Mouse (Mus musculus): Measurements from ENCODE around the gene Zfhx3. TPM values are rescaled to one million over a fixed set of nuclear protein-coding genes. Genes with fewer than 3 reads are reported as not detected.

Zfhx3 gene
- total and polyA plus RNA-seq, 2 experiments from 2014 or later, result 14.9 to 15.3 TPM

GRCm38 (mm10) chr8:108990537-108990936, 1048.1 kb downstream of the Zfhx3 start:
- 82% methylated on average over 6 of the region's 6 CpGs for WGBS

GRCm38 (mm10) chr8:108991395-108991794, 1049.0 kb downstream of the Zfhx3 start:
- TF ChIP-seq CTCF (IDR thresholded peaks at IDR 0.05; ENCODE audit: low read depth), result no peak
- ATAC-seq (no peak), DNase-seq (ENCODE audit: low spot score) (no peak)
- no peak overlapping the region for H3K27ac ChIP-seq
- H3K9ac ChIP-seq (replicated peaks; ENCODE audit: low read length), result no peak overlapping the region
- no peaks in the 10 kb centered on the region for H3K36me3 ChIP-seq (ENCODE audit: insufficient read depth, low read length)
- H3K4me2 ChIP-seq (ENCODE audit: low read depth, low read length), result no peak overlapping the region
- H3K27me3 ChIP-seq (ENCODE audit: insufficient read depth, low read length), result no peaks in the 10 kb centered on the region
- 96% methylated on average over 5 of the region's 5 CpGs for WGBS
- H3K9me3 ChIP-seq (ENCODE audit: low read length), result no peaks in the 10 kb centered on the region
- no peak overlapping the region for H3K4me3 ChIP-seq (ENCODE audit: low read length)
- no peaks in the 10 kb centered on the region for H3K4me1 ChIP-seq (ENCODE audit: insufficient read depth, low read length)

More at GRCm38 (mm10) chr8:108990537-108990936, 1048.1 kb downstream of the Zfhx3 start:
- Histone ChIP-seq H3K4me1 (ENCODE audit: insufficient read depth, low read length) (no peaks in the 10 kb centered on the region), H3K4me3 (ENCODE audit: low read length) (no peak overlapping the region), H3K36me3 (ENCODE audit: insufficient read depth, low read length) (no peaks in the 10 kb centered on the region), H3K4me2 (ENCODE audit: low read depth, low read length) (no peak overlapping the region), H3K9ac (replicated peaks; ENCODE audit: low read length) (no peak overlapping the region), H3K9me3 (ENCODE audit: low read length) (no peaks in the 10 kb centered on the region), H3K27me3 (ENCODE audit: insufficient read depth, low read length) (no peaks in the 10 kb centered on the region), H3K27ac (no peak overlapping the region)
- no peak for TF ChIP-seq CTCF (IDR thresholded peaks at IDR 0.05; ENCODE audit: low read depth)
- no peak for DNase-seq (ENCODE audit: low spot score)
- ATAC-seq, result no peak

- no peaks in the 10 kb centered on the region for H3K27me3 ChIP-seq (ENCODE audit: insufficient read depth, low read length)
- ATAC-seq, result no peak
- H3K4me3 ChIP-seq (ENCODE audit: low read length), result no peak overlapping the region
- no peak overlapping the region for H3K9ac ChIP-seq (replicated peaks; ENCODE audit: low read length)
- no peaks in the 10 kb centered on the region for H3K36me3 ChIP-seq (ENCODE audit: insufficient read depth, low read length)
- no peak for DNase-seq (ENCODE audit: low spot score)
- H3K4me2 ChIP-seq (ENCODE audit: low read depth, low read length), result no peak overlapping the region
- H3K27ac ChIP-seq, result no peak overlapping the region
- H3K4me1 ChIP-seq (ENCODE audit: insufficient read depth, low read length), result no peaks in the 10 kb centered on the region
- WGBS, result 72% methylated on average over 2 of the region's 2 CpGs
- no peak for TF ChIP-seq CTCF (IDR thresholded peaks at IDR 0.05; ENCODE audit: low read depth)
- no peaks in the 10 kb centered on the region for H3K9me3 ChIP-seq (ENCODE audit: low read length)
These were observed 1051.3 kb downstream of the Zfhx3 start for GRCm38 (mm10) chr8:108993718-108994117.

GRCm38 (mm10) chr8:108994187-108994586, 1051.7 kb downstream of the Zfhx3 start:
- Histone ChIP-seq H3K27me3 (ENCODE audit: insufficient read depth, low read length) (no peaks in the 10 kb centered on the region), H3K4me1 (ENCODE audit: insufficient read depth, low read length) (no peaks in the 10 kb centered on the region), H3K27ac (no peak overlapping the region), H3K4me2 (ENCODE audit: low read depth, low read length) (no peak overlapping the region), H3K4me3 (ENCODE audit: low read length) (no peak overlapping the region), H3K9me3 (ENCODE audit: low read length) (no peaks in the 10 kb centered on the region), H3K36me3 (ENCODE audit: insufficient read depth, low read length) (no peaks in the 10 kb centered on the region), H3K9ac (replicated peaks; ENCODE audit: low read length) (no peak overlapping the region)
- DNase-seq (ENCODE audit: low spot score), result no peak
- ATAC-seq, result no peak
- no peak for TF ChIP-seq CTCF (IDR thresholded peaks at IDR 0.05; ENCODE audit: low read depth)
- WGBS, result 71% methylated on average over 2 of the region's 2 CpGs

GRCm38 (mm10) chr8:108994880-108995279, 1052.4 kb downstream of the Zfhx3 start:
- TF ChIP-seq CTCF (IDR thresholded peaks at IDR 0.05; ENCODE audit: low read depth), result no peak
- Histone ChIP-seq H3K4me1 (ENCODE audit: insufficient read depth, low read length) (no peaks in the 10 kb centered on the region), H3K9me3 (ENCODE audit: low read length) (no peaks in the 10 kb centered on the region), H3K36me3 (ENCODE audit: insufficient read depth, low read length) (no peaks in the 10 kb centered on the region), H3K27me3 (ENCODE audit: insufficient read depth, low read length) (no peaks in the 10 kb centered on the region), H3K9ac (replicated peaks; ENCODE audit: low read length) (no peak overlapping the region), H3K4me3 (ENCODE audit: low read length) (no peak overlapping the region), H3K27ac (no peak overlapping the region), H3K4me2 (ENCODE audit: low read depth, low read length) (no peak overlapping the region)
- WGBS, result 92% methylated on average over 5 of the region's 5 CpGs
- ATAC-seq (no peak), DNase-seq (ENCODE audit: low spot score) (no peak)

GRCm38 (mm10) chr8:108997334-108997733, 1054.9 kb downstream of the Zfhx3 start:
- ATAC-seq (no peak), DNase-seq (ENCODE audit: low spot score) (peak; percentile 18)
- no peak overlapping the region for H3K9ac ChIP-seq (replicated peaks; ENCODE audit: low read length)
- H3K9me3 ChIP-seq (ENCODE audit: low read length), result no peaks in the 10 kb centered on the region
- WGBS, result 58% methylated on average over 3 of the region's 3 CpGs
- H3K36me3 ChIP-seq (ENCODE audit: insufficient read depth, low read length), result no peaks in the 10 kb centered on the region
- no peaks in the 10 kb centered on the region for H3K4me1 ChIP-seq (ENCODE audit: insufficient read depth, low read length)
- no peak for TF ChIP-seq CTCF (IDR thresholded peaks at IDR 0.05; ENCODE audit: low read depth)
- no peak overlapping the region for H3K4me3 ChIP-seq (ENCODE audit: low read length)
- no peaks in the 10 kb centered on the region for H3K27me3 ChIP-seq (ENCODE audit: insufficient read depth, low read length)
- H3K27ac ChIP-seq, result no peak overlapping the region
- no peak overlapping the region for H3K4me2 ChIP-seq (ENCODE audit: low read depth, low read length)

GRCm38 (mm10) chr8:108999297-109000249, 1057.1 kb downstream of the Zfhx3 start:
- WGBS, result 62% methylated on average over 15 of the region's 15 CpGs
- Histone ChIP-seq H3K27ac (no peak overlapping the region), H3K9ac (replicated peaks; ENCODE audit: low read length) (no peak overlapping the region), H3K9me3 (ENCODE audit: low read length) (no peaks in the 10 kb centered on the region), H3K4me1 (ENCODE audit: insufficient read depth, low read length) (no peaks in the 10 kb centered on the region), H3K27me3 (ENCODE audit: insufficient read depth, low read length) (no peaks in the 10 kb centered on the region), H3K4me3 (ENCODE audit: low read length) (no peak overlapping the region), H3K4me2 (ENCODE audit: low read depth, low read length) (no peak overlapping the region), H3K36me3 (ENCODE audit: insufficient read depth, low read length) (no peaks in the 10 kb centered on the region)
- peak; percentile 5 for DNase-seq (ENCODE audit: low spot score)
- ATAC-seq, result no peak
- no peak for TF ChIP-seq CTCF (IDR thresholded peaks at IDR 0.05; ENCODE audit: low read depth)

Measured in hindbrain, postnatal 0 days (tissue).